8 mouse cellular contexts compared by ENCODE assay signal in the genomic region with DNA sequence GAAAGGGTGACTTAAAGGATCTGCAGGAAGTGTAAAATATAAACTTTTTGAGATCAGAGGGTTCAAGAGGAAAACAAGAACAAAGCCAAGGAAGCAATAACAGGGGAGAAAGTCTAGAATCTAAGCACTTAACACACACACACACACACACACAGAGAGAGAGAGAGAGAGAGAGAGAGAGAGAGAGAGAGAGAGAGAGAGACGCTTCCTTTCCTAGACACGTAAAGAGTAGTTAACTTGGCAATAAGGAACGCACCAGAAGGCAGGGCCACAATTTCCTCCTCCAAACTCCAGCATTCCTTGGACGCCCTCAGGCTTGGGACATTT. TPM values are rescaled to one million over a fixed set of nuclear protein-coding genes. Genes with fewer than 3 reads are reported as not detected.
DNase-seq lines count a peak whose midpoint lies in the region; ATAC-seq and TF ChIP-seq lines count a peak whose summit lies in the region.

No protein-coding gene starts in this region.

- peak overlapping the region; percentile 97 for H3K27ac ChIP-seq in lung, embryonic 15.5 days
- H3K27ac ChIP-seq in embryonic facial prominence, embryonic 14.5 days (replicated peaks; ENCODE audit: low read depth, low read length), result peak overlapping the region; percentile 89; the same call in 1 of the 2 replicates
- peak overlapping the region; percentile 87 for H3K27ac ChIP-seq in limb, embryonic 10.5 days
- peak overlapping the region; percentile 66 for H3K27ac ChIP-seq in small intestine, adult 2 months (ENCODE audit: insufficient read depth, low read depth, low read length)

- no peaks in the 10 kb centered on the region for H3K36me3 ChIP-seq in lung, embryonic 15.5 days
- no peaks in the 10 kb centered on the region for H3K36me3 ChIP-seq in embryonic facial prominence, embryonic 14.5 days (ENCODE audit: control insufficient read depth, insufficient read depth, low read length)
- H3K36me3 ChIP-seq in limb, embryonic 10.5 days, result no peaks in the 10 kb centered on the region
- no peaks in the 10 kb centered on the region for H3K36me3 ChIP-seq in small intestine, adult 2 months (ENCODE audit: control insufficient read depth, insufficient read depth, low read length)

- TF ChIP-seq CTCF in small intestine, adult 2 months (IDR thresholded peaks at IDR 0.05; ENCODE audit: extremely low read depth, insufficient read length, insufficient replicate concordance, low read depth, low read length), result no peak

- no peak for DNase-seq in lung, postnatal 10 days
- no peak for DNase-seq in embryonic facial prominence, embryonic 14.5 days (ENCODE audit: low spot score)
- no peak for DNase-seq in limb, embryonic 10.5 days (ENCODE audit: low spot score)
- DNase-seq in ovary, adult 18-20 months (ENCODE audit: low spot score), result no peak
- no peak for DNase-seq in urinary bladder, postnatal 10 days (ENCODE audit: low spot score)

- no peaks in the 10 kb centered on the region for H3K9me3 ChIP-seq in lung, embryonic 15.5 days
- H3K9me3 ChIP-seq in embryonic facial prominence, embryonic 14.5 days (ENCODE audit: control insufficient read depth, low read length), result no peaks in the 10 kb centered on the region
- no peaks in the 10 kb centered on the region for H3K9me3 ChIP-seq in limb, embryonic 10.5 days (replicated peaks)

- 1% methylated on average over 4 of the region's 4 CpGs for WGBS in lung, embryonic 15.5 days
- 0% methylated on average over 4 of the region's 4 CpGs for WGBS in embryonic facial prominence, embryonic 14.5 days
- 1% methylated on average over 4 of the region's 4 CpGs for WGBS in limb, embryonic 10.5 days
- WGBS in small intestine, adult 2 months, result 0% methylated on average over 4 of the region's 4 CpGs

- H3K4me1 ChIP-seq in lung, embryonic 15.5 days, result peaks cover 34% of the 10 kb centered on the region
- peaks cover 26% of the 10 kb centered on the region; the same call in 1 of the 2 replicates for H3K4me1 ChIP-seq in embryonic facial prominence, embryonic 14.5 days (ENCODE audit: control insufficient read depth, insufficient read depth, low read length)
- peaks cover 24% of the 10 kb centered on the region for H3K4me1 ChIP-seq in limb, embryonic 10.5 days
- peaks cover 13% of the 10 kb centered on the region for H3K4me1 ChIP-seq in small intestine, adult 2 months (ENCODE audit: control insufficient read depth, insufficient read depth, insufficient read length, low read length)

- H3K4me3 ChIP-seq in lung, embryonic 15.5 days, result peak overlapping the region; percentile 70
- H3K4me3 ChIP-seq in embryonic facial prominence, embryonic 14.5 days (ENCODE audit: low read depth, low read length), result peak overlapping the region; percentile 70
- peak overlapping the region; percentile 79 for H3K4me3 ChIP-seq in limb, embryonic 10.5 days
- peak overlapping the region; percentile 87 for H3K4me3 ChIP-seq in small intestine, adult 2 months (ENCODE audit: low read depth, low read length)

- H3K27me3 ChIP-seq in lung, embryonic 15.5 days, result no peaks in the 10 kb centered on the region
- no peaks in the 10 kb centered on the region for H3K27me3 ChIP-seq in embryonic facial prominence, embryonic 14.5 days (replicated peaks; ENCODE audit: control insufficient read depth, insufficient read depth, low read length)
- H3K27me3 ChIP-seq in limb, embryonic 10.5 days (ENCODE audit: low read depth, poor library complexity, severe bottlenecking), result no peaks in the 10 kb centered on the region
- H3K27me3 ChIP-seq in small intestine, adult 2 months (ENCODE audit: control insufficient read depth, insufficient read depth, low read length), result no peaks in the 10 kb centered on the region

- peak overlapping the region; percentile 82 for H3K9ac ChIP-seq in lung, embryonic 15.5 days
- H3K9ac ChIP-seq in embryonic facial prominence, embryonic 14.5 days (ENCODE audit: low read depth, low read length), result peak overlapping the region; percentile 79

- no peak for ATAC-seq in lung, embryonic 15.5 days (ENCODE audit: borderline replicate concordance, extremely low read depth, low FRiP score, low TSS enrichment)
- no peak for ATAC-seq in embryonic facial prominence, embryonic 14.5 days (ENCODE audit: low read depth)
- no peak for ATAC-seq in inflammation-experienced regulatory T-cells, adult 6 months

- H3K4me2 ChIP-seq in lung, embryonic 15.5 days, result peak overlapping the region; percentile 87
- peak overlapping the region; percentile 55 for H3K4me2 ChIP-seq in embryonic facial prominence, embryonic 14.5 days (ENCODE audit: low read depth, low read length)

- TF ChIP-seq POLR2A in small intestine, adult 2 months (IDR thresholded peaks at IDR 0.05; ENCODE audit: low read depth, low read length), result no peak

RNA-seq across cellular contexts. Expression of gene Arfip1, which starts 0.8 kb away (rescaled TPM):
- polyA plus RNA-seq in lung, embryonic 15.5 days (2015; fragmentation: Nextera tagmentation; extraction: Ambion mirVana), result 55.1 and 60.8 TPM in 2 replicates
- 55.3 and 56.5 TPM in 2 replicates for polyA plus RNA-seq in embryonic facial prominence, embryonic 14.5 days (2014; fragmentation: Nextera tagmentation; extraction: Ambion mirVana)
- 25.6 and 30.3 TPM in 2 replicates for polyA plus RNA-seq in limb, embryonic 10.5 days (2016; fragmentation: Nextera tagmentation; extraction: Ambion mirVana)
- 4.5 and 5.6 TPM in 2 replicates for polyA plus RNA-seq in small intestine, adult 2 months (2012; rRNA removed)
- 10 to 100 TPM; 39.9 to 47.8 (median 42.4) TPM for polyA plus RNA-seq in inflammation-experienced regulatory T-cells, adult 6 months (2017; shearing (Covaris generic))

RNA-seq across cellular contexts. Expression of gene Tigd4, which starts 11.7 kb away (rescaled TPM):
- 0.10 and 0.15 TPM in 2 replicates for polyA plus RNA-seq in lung, embryonic 15.5 days (2015; fragmentation: Nextera tagmentation; extraction: Ambion mirVana)
- polyA plus RNA-seq in embryonic facial prominence, embryonic 14.5 days (2014; fragmentation: Nextera tagmentation; extraction: Ambion mirVana), result 2.0 and 2.7 TPM in 2 replicates
- not detected in 2 replicates for polyA plus RNA-seq in limb, embryonic 10.5 days (2016; fragmentation: Nextera tagmentation; extraction: Ambion mirVana)
- polyA plus RNA-seq in small intestine, adult 2 months (2012; rRNA removed), result 0.04 TPM in 1 of 2 replicates, not detected in the other
- not detected for polyA plus RNA-seq in inflammation-experienced regulatory T-cells, adult 6 months (2017; shearing (Covaris generic))
